Mouse (Mus musculus): ENCODE data around the gene Kcnq5. TPM values are rescaled to one million over a fixed set of nuclear protein-coding genes. Genes with fewer than 3 reads are reported as not detected.

The Kcnq5 gene
- total RNA-seq, 2 experiments from 2014 or later = 0.93 to 1.2 TPM

DNA sequence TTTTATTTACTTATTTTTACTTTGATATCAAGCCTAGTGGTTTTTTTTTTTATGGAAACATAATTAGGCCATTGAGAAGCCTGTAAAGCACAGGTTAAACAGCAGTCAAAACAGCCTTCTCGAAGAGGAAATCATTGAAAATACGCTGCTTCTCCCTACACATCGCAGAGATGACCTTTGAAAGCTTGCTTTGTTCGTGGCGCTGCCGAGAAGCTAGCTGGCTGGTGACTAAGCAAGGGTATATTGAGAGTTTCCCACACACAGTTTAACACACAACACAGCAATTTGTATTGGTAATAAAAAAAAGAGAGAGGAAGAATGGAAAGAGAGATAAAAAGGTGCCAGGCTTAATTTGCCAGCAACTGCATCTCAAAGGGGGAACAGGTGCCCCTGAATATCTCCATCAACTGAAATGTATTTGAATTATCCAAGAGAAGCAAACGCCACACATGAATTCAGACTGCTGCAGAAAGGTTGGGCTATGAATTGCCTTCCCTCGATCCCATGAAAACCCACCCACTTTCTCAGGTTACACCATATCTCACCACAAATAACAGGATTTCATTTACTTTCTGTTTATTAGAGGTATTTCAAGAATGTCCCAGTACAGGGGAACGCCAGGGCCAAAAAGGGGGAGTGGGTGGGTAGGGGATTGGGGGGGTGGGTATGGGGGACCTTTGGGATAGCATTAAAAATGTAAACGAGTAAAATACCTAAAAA lies 461.8 kb downstream of the Kcnq5 start:
- DNase-seq (ENCODE audit: low spot score in 2 of 2) = no peak

DNA sequence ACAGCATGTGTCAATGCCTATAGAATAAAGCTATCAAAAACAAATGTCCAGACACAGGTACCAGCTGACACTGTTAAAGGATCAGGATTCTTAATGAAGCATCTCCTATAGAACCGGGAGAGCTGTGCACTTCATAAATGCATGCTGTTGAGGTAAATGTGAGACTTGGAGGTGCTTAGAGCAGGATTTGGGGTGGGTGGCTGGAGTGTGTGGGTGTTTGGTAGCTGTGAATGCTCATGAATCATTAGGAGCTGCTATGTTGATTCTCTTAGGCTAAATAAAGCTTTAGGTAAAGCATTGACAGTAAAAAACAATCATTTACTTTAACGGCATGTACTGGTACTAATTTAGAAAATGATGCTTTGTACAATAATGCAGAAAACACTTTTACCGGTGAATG lies 465.4 kb downstream of the Kcnq5 start:
- no peak for DNase-seq (ENCODE audit: low spot score in 2 of 2)

DNA sequence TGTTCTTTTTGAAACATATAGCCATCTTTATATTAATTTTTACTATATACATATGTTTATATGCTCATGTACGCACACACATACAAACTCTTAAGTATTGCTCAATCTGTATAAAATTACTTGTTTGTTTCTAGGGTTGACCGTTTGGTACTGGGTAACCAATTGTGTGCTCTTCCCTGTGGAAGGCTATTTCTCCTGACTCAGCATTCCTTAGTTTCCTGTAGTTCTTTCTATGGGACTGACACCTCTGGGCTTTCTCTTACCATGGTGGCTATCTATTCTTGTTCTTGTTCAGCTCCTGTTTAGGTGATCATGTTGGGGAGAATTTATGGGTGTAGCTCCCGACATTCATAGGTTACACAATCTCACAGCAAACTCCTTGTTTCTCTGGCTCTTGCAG lies 473.1 kb downstream of the Kcnq5 start:
- no peak for DNase-seq (ENCODE audit: low spot score in 2 of 2)

GRCm38 (mm10) chr1:21486266-21486665 lies 475.5 kb downstream of the Kcnq5 start:
- no peak for DNase-seq (ENCODE audit: low spot score in 2 of 2)

DNA sequence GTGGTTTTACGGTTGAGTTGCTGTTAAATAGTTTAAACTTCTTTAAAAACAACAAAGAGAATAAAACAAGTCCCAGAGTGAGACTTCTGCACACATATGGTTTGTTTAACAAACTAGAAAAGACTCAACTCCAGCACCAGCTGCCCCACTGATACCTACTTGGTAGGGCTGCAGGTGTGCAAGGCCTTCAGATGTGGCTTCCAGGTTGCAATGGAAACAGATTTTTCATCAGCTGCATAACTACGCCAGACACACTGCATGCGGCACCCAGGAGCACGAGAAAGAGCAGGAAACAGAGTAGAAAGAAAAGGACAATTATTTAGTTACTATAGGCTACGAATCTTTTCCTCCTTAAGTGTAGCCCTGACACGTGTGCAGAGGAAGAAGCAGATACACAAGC lies 492.4 kb downstream of the Kcnq5 start:
- DNase-seq (ENCODE audit: low spot score in 2 of 2) = no peak

GRCm38 (mm10) chr1:21466431-21466830 lies 495.3 kb downstream of the Kcnq5 start:
- no peak for DNase-seq (ENCODE audit: low spot score in 2 of 2)

DNA sequence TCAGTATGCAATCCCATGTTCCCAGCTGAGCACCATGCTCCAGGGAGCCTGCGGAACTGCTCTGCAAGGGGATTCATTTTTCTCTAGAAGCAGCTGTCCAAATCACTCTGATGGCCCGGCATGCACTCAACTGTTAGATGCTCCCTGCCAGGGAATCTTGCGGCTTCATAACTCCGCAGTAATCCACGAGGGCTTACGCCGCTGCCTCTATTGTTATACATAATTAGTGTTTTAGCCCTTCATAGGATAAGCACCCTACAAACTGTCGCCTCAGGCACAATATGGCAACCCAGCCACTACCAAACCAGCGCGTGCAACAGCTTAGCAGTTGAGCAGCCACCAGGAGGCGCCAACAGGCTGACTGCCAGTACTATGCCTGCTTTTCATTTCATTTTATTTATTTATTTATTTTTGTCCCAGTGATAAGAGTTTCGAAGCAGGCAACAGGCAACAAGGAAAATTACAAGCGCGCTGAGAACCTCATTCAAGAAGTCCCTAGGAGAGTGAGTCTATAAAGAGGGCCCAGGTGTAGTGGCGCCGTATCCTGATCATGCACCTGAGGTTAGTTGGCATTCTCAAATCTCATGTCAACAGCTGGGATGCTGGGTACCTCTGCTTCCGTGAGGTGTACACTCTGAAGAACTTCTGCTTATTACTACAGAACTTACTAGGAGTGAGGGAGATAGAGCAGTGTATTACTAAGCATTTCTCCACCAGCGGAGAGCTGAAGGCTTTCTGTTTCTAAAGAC lies 500.6 kb downstream of the Kcnq5 start:
- peak; percentile 18 to 57 for DNase-seq (ENCODE audit: low spot score in 2 of 2)

- DNase-seq (ENCODE audit: low spot score in 2 of 2) = no peak
These were observed 503.2 kb downstream of the Kcnq5 start for GRCm38 (mm10) chr1:21458581-21458980.

DNA sequence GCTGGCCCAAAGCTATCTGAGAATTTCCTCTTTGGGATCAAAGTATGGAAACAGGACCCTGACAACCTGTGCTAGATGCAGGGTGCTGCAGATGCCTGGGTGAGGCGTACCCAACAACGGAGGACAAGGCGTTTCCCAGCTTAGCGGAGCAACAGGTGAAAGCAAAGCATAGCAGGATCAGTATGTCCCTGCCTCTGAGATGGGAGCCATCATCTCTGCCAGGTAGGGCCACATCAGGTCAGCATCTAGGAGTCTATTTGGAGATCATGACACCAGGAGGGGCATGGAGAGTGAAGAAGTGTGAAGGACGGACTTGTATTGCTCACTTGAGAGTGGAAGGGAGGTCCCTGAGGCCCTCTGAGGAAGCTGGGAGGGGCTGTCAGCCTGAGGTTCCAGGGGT lies 505.8 kb downstream of the Kcnq5 start:
- no peak for DNase-seq (ENCODE audit: low spot score in 2 of 2)

GRCm38 (mm10) chr1:21448227-21448626 lies 513.5 kb downstream of the Kcnq5 start:
- DNase-seq (ENCODE audit: low spot score in 2 of 2) = no peak

GRCm38 (mm10) chr1:21436753-21437152 lies 525.0 kb downstream of the Kcnq5 start:
- DNase-seq (ENCODE audit: low spot score in 2 of 2) = no peak

DNA sequence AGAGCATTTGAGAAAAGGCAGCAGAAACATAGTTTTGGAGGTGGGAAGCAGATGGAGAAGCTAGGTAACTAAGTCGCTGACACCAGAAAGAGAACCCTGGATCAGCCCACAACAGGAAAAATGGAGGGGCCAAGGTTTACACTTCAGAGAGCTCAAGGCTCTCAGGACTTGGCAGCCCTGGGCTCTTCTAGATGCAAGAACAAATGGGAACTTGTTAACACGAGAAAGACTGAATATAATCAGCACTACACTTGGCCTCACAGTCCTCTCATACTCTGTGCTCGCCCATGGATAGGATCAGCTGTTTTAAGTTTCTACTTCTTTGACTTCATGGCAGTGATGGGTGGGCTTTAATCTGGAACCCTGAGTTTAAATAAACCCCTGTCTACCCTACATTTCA lies 526.9 kb downstream of the Kcnq5 start:
- DNase-seq (ENCODE audit: low spot score in 2 of 2) = no peak

DNA sequence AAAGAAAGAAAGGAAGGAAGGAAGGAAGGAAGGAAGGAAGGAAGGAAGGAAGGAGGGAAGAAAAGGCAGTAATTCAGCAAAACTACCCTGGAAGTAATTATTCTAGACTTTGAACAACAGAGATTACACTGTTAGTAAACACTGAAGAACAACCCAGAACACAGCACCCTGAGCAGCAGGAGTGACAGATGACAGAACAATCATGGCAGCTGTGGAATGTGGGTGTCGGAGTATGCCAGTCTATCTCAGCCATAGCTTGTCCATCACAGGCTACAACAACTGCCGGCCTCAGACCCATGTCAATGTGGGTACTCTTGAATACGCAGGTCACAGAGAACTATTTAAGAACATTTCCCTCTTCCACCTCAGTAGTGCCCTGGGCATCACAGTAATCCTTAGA lies 530.1 kb downstream of the Kcnq5 start:
- no peak for DNase-seq (ENCODE audit: low spot score in 2 of 2)

DNA sequence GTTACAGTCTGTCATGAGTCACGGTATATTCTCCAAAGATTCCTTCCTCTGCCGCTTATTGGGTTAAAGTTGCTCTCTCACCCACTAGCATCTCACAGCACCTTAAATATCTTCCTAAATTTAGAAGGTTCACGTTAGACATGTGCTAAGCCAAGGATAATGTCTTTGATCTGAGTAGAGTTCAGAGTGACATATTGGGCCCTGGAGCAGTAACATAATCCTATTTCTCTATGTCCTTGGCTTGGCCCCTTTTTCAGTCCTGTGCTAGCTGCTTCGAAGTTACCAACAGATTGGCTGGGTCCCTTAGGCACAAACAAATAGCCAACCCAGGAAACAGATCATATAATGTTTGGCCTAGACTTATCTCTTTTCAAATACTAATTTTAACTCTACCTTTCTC lies 533.7 kb downstream of the Kcnq5 start:
- no peak for DNase-seq (ENCODE audit: low spot score in 2 of 2)

DNA sequence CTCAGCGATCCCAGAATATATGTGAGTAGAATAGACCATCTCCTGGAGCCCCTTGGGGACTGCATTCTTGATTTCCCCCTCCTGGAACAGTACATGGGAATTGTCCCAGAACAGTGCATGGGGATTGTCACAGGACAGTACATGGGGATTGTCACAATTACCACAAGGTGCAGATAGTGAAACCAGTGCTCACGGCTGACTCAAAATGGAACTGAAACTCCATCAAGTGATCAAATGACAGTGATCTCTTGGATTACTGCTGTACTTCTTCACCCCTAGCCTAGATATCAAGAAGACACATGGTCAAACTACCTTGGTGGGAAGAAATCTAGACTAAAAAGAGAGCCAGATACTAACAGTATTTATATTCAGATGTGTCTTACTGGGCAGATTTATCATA lies 536.1 kb downstream of the Kcnq5 start:
- DNase-seq (ENCODE audit: low spot score in 2 of 2) = no peak

GRCm38 (mm10) chr1:21419370-21419769 lies 542.4 kb downstream of the Kcnq5 start:
- DNase-seq (ENCODE audit: low spot score in 2 of 2) = no peak

DNA sequence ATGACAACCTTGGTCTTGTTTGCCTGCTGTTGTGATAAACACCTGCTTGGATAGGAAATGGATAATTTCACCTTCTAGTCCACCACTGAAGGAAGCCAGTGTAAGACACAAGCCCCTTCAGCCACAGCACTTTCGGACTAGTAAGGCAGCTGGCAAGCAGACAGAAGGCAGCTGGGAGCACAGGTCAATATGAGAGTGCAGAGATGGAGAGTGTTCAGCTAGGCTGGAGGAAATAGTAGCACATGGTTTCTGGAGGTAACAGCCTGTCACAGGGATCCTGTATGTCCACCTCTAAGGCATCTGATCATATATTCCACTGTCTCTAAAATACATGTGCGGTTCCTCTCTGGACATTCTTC lies 549.6 kb downstream of the Kcnq5 start:
- no peak for DNase-seq (ENCODE audit: low spot score in 2 of 2)

GRCm38 (mm10) chr1:21411331-21412196 lies 550.2 kb downstream of the Kcnq5 start:
- peak in 1 of 2 experiments; percentile 9 for DNase-seq (ENCODE audit: low spot score in 2 of 2)

DNA sequence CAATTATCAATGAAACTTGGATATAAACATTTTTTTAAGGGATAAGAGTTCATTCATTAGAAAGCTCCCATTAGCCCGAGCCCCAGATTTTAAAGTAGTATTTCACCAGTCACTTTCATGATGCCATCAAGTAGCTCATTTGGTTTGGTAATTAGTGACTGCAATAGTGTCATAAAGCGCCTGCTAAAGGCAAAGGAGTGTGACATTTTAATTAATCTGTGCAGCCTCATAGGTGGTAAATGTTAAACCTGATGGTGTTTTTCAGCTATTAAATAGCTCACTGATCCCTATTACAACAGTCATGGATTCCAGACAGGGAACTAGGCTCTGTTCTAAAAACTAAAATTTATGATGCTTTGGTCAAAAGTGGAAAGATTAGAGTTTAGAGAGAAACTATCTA lies 554.5 kb downstream of the Kcnq5 start:
- no peak for DNase-seq (ENCODE audit: low spot score in 2 of 2)

- no peak for DNase-seq (ENCODE audit: low spot score in 2 of 2)
These were observed 558.9 kb downstream of the Kcnq5 start for GRCm38 (mm10) chr1:21402804-21403203.

DNA sequence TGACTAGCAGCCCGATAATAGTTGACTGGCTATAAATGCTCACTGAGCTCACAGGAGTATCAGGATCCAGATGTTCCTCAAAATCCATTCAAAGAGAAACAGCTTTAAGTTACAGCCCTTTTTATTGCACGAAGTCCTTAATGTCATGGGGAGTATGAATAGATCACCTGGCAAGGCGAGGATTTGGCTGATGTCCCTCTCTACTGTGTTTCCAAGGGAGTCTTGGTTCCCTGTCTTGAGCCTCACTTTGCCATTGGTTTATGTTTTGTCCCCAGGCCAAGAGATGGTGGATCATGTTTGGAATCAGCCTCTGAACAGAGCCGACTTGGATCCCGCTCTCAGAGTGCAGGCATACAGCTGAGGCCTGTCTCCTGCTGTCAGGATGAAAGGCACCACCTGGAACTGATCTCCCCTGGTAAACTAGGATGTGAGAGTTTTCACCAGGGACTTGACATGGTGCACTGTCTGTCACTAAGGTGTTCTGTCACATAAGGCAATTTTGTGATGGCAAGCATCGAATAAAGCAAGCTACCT lies 570.5 kb downstream of the Kcnq5 start:
- no peak for DNase-seq (ENCODE audit: low spot score in 2 of 2)

- no peak for DNase-seq (ENCODE audit: low spot score in 2 of 2)
These were observed 578.5 kb downstream of the Kcnq5 start, which contains the start of gene Khdc1b for GRCm38 (mm10) chr1:21383256-21383655. Khdc1b (plus strand) TSS chr1:21383556.

All from adrenal gland, adult 18-20 months (tissue).